Mouse (Mus musculus): Measurements from ENCODE around the gene Mgll. TPM values are rescaled to one million over a fixed set of nuclear protein-coding genes. Genes with fewer than 3 reads are reported as not detected.
A peak's percentile ranks its signal among the peaks of the same experiment; 100 is the strongest.

The Mgll gene
- total RNA-seq (2021): 100 to 1,000 TPM in 1 of 2 experiments, 10 to 100 TPM in 1; 88.7 to 102 TPM
- 146 and 188 TPM in 2 replicates for polyA plus RNA-seq (2012; rRNA removed)
- long read RNA-seq, transcript Mgll-204 (8 exons, 3,676 nt): major isoform, 28 of 68 reads
- long read RNA-seq, partial matches to known transcripts: 36 of 68 reads
- long read RNA-seq, other reads (novel, unspliced or antisense): 2 of 68 reads

GRCm38 (mm10) chr6:88724313-88725195 is at the start of gene Mgll:
TSS of gene Mgll (plus strand) at chr6:88724412.
- peak within 1 kb of the TSS; percentile 85 for H3K4me3 ChIP-seq
- H3K36me3 ChIP-seq (ENCODE audit: control insufficient read depth, insufficient read depth, low read length): peaks cover 7% of the 10 kb centered on the region
- intact Hi-C loops (cut with DNase I): loop anchor here (2.0 to 5.0 kb wide), 3 partner anchors 34 to 102 kb away; no protein-coding TSS in a partner anchor
- WGBS: 1% methylated on average over 105 of the region's 105 CpGs
- H3K79me2 ChIP-seq (replicated peaks; ENCODE audit: control insufficient read depth, insufficient read depth, low read length): peaks cover 2% of the 10 kb centered on the region; the same call in 1 of the 2 replicates
- peak within 1 kb of the TSS; percentile 98 for H3K9ac ChIP-seq (ENCODE audit: low read depth, low read length)
- peak; percentile 88 for DNase-seq
- no peaks in the 10 kb centered on the region for H3K27me3 ChIP-seq (ENCODE audit: control insufficient read depth, insufficient read depth, low read length)
- peak within 1 kb of the TSS; percentile 98 for H3K27ac ChIP-seq
- TF ChIP-seq CTCF (IDR thresholded peaks at IDR 0.05): peak; percentile 68
- peak; percentile 71; the same call in 1 of the 2 replicates for TF ChIP-seq POLR2A (IDR thresholded peaks at IDR 0.05; ENCODE audit: insufficient read depth, low read depth, low read length)
- TF ChIP-seq EP300 (IDR thresholded peaks at IDR 0.05; ENCODE audit: insufficient read depth, low read depth, low read length): no peak
- peaks cover 14% of the 10 kb centered on the region for H3K4me1 ChIP-seq (ENCODE audit: control insufficient read depth, insufficient read depth, low read length)

- Histone ChIP-seq H3K4me1 (ENCODE audit: control insufficient read depth, insufficient read depth, low read length) (no peaks in the 10 kb centered on the region), H3K4me3 (no peak overlapping the region), H3K36me3 (ENCODE audit: control insufficient read depth, insufficient read depth, low read length) (no peaks in the 10 kb centered on the region), H3K9ac (ENCODE audit: low read depth, low read length) (no peak overlapping the region), H3K79me2 (replicated peaks; ENCODE audit: control insufficient read depth, insufficient read depth, low read length) (no peaks in the 10 kb centered on the region), H3K27ac (no peak overlapping the region), H3K27me3 (ENCODE audit: control insufficient read depth, insufficient read depth, low read length) (no peaks in the 10 kb centered on the region)
- 89% methylated on average over 2 of the region's 2 CpGs for WGBS
- TF ChIP-seq POLR2A (IDR thresholded peaks at IDR 0.05; ENCODE audit: insufficient read depth, low read depth, low read length): no peak
- no peak for DNase-seq
- intact Hi-C loops (cut with DNase I): no loop called here
Observed at GRCm38 (mm10) chr6:88675815-88676214, 48.4 kb upstream of the Mgll start.

GRCm38 (mm10) chr6:88676753-88677736 is 47.2 kb upstream of the Mgll start:
- no peaks in the 10 kb centered on the region for H3K4me1 ChIP-seq (ENCODE audit: control insufficient read depth, insufficient read depth, low read length)
- 91% methylated on average over 6 of the region's 6 CpGs for WGBS
- no peaks in the 10 kb centered on the region for H3K27me3 ChIP-seq (ENCODE audit: control insufficient read depth, insufficient read depth, low read length)
- no peak overlapping the region for H3K4me3 ChIP-seq
- H3K36me3 ChIP-seq (ENCODE audit: control insufficient read depth, insufficient read depth, low read length): no peaks in the 10 kb centered on the region
- no peaks in the 10 kb centered on the region for H3K79me2 ChIP-seq (replicated peaks; ENCODE audit: control insufficient read depth, insufficient read depth, low read length)
- H3K9ac ChIP-seq (ENCODE audit: low read depth, low read length): no peak overlapping the region
- H3K27ac ChIP-seq: no peak overlapping the region
- intact Hi-C loops (cut with DNase I): no loop called here
- no peak for TF ChIP-seq CTCF (IDR thresholded peaks at IDR 0.05)
- no peak for TF ChIP-seq EP300 (IDR thresholded peaks at IDR 0.05; ENCODE audit: insufficient read depth, low read depth, low read length)
- DNase-seq: no peak

- H3K27me3 ChIP-seq (ENCODE audit: control insufficient read depth, insufficient read depth, low read length): no peaks in the 10 kb centered on the region
- H3K4me1 ChIP-seq (ENCODE audit: control insufficient read depth, insufficient read depth, low read length): no peaks in the 10 kb centered on the region
- intact Hi-C loops (cut with DNase I): no loop called here
- no peak overlapping the region for H3K9ac ChIP-seq (ENCODE audit: low read depth, low read length)
- no peak overlapping the region for H3K4me3 ChIP-seq
- TF ChIP-seq CTCF (IDR thresholded peaks at IDR 0.05) (no peak), EP300 (IDR thresholded peaks at IDR 0.05; ENCODE audit: insufficient read depth, low read depth, low read length) (no peak), POLR2A (IDR thresholded peaks at IDR 0.05; ENCODE audit: insufficient read depth, low read depth, low read length) (no peak)
- no peaks in the 10 kb centered on the region for H3K79me2 ChIP-seq (replicated peaks; ENCODE audit: control insufficient read depth, insufficient read depth, low read length)
- WGBS: 41% methylated on average over 2 of the region's 2 CpGs
- no peaks in the 10 kb centered on the region for H3K36me3 ChIP-seq (ENCODE audit: control insufficient read depth, insufficient read depth, low read length)
- DNase-seq: no peak
- H3K27ac ChIP-seq: no peak overlapping the region
Observed at GRCm38 (mm10) chr6:88677738-88678137, 46.5 kb upstream of the Mgll start.

- Histone ChIP-seq H3K27ac (no peak overlapping the region), H3K79me2 (replicated peaks; ENCODE audit: control insufficient read depth, insufficient read depth, low read length) (no peaks in the 10 kb centered on the region), H3K36me3 (ENCODE audit: control insufficient read depth, insufficient read depth, low read length) (no peaks in the 10 kb centered on the region), H3K27me3 (ENCODE audit: control insufficient read depth, insufficient read depth, low read length) (no peaks in the 10 kb centered on the region), H3K9ac (ENCODE audit: low read depth, low read length) (no peak overlapping the region), H3K4me1 (ENCODE audit: control insufficient read depth, insufficient read depth, low read length) (no peaks in the 10 kb centered on the region), H3K4me3 (no peak overlapping the region)
- WGBS: 89% methylated on average over 3 of the region's 3 CpGs
- intact Hi-C loops (cut with DNase I): no loop called here
- DNase-seq: no peak
- TF ChIP-seq POLR2A (IDR thresholded peaks at IDR 0.05; ENCODE audit: insufficient read depth, low read depth, low read length) (no peak), CTCF (IDR thresholded peaks at IDR 0.05) (no peak), EP300 (IDR thresholded peaks at IDR 0.05; ENCODE audit: insufficient read depth, low read depth, low read length) (no peak)
Observed at GRCm38 (mm10) chr6:88681026-88681425, 43.2 kb upstream of the Mgll start.
